Mouse (Mus musculus) c-Kit-positive CD71-positive TER-119-positive erythroid progenitor cells, embryonic 14.5 days (primary cell): Measurements from ENCODE around the gene Olfr145.

Experiments
- DNase-seq: peaks from one replicate; pipeline ENCODE4 v3.0.0-alpha.2; 2013; ENCODE audit warnings: low spot score

The Olfr145 gene

DNA sequence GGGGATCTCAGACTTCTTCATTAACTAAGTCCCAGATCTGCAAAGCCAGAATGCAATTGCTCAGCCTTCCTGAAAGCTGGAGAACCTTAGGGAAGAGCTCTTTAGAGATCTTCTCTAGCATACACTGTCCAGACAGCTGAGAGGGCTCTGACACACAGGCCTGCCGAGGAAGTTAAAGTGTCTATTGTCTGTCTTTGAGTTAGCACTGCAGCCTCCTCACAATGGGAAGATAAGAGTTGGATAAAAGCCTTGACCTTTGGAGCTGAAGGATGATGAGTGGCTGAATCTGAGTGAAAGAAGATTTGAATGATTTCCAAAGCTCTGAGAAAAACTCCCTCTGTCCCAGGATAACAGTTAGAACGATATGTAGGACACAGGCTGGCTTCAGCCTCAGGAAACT, at the start of gene Olfr145:
Olfr145 (plus strand) TSS at position 64 of the 400 bp plus-strand sequence.
- DNase-seq = no peak

DNA sequence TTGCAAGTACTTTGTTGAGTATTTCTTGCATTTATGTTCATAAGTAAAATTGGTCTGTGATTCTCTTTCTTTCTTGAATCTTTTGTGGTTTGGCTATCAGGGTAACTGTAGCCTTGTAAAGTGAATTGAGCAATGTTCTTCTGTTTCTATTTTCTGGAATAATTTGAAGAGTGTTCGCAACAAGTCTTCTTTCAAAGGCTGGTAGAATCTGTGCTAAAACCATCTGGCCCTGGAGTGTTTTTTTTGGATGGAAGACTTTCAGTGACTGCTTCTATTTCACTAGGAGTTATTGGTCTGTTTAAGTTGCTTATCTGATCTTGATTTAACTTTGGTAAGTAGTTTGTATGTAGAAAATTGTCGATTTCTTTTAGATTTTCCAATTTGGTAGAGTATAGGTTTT, 47.3 kb upstream of the Olfr145 start:
- DNase-seq = no peak

DNA sequence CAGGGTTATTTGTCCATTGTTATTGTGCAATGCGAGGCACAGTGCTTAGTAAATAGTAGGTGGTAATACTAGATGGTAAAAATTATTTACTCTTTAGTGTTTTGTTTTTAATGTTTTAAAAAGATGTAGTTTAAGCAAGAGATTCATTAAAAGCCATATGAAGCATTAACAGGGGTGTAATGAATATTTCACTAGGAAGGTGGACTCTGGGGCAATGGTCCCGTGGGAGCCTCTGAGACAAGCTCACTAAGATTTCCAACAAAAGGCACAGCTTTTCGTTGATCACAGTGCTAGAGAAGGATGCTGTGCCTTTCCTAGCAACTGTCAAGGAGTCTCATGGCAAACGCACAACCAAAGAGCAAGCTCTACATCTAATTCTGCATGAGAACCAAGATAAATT, 42.6 kb upstream of the Olfr145 start, which contains the start of gene Olfr877:
Olfr877 (plus strand) TSS at position 301 of the 400 bp plus-strand sequence.
- DNase-seq = no peak

DNA sequence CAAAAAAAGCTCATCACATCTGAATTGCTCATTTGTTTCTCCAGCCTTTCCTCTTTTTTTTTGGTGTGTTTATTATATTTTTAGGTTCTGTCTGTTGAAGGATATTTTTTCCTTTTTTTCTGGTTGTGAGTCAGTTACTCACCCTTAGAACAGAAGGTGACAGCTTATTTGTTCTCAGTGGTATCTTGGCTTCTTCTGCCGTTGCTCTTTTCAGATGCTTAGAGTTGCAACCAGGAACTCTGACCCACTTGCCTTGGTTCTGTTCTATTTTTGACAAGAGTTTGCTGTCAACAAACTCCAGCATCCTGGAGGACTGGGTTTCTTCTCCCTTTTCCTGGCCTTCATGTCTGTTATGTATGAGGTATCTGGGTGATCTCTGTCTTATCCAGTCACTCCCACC, 33.2 kb upstream of the Olfr145 start:
- DNase-seq = no peak

DNA sequence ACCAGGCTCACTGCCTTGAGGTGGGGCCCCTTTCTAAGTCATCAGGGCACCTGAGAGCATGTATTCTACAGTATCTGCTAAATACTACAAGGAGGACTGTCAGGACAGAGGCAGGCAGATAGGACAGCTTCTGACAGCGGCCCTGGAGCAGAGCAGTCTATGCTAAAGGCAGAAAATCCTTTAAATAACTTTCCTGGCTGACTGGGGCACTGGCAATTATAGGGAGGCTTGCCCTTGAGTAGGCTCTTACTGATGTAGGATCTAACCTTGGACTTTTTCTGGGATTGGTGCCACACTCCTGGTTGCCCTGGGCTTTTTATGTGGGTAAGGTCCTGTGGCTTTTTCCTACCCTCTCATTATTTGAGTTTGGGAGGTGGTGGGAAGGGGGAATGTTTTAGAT, 26.3 kb upstream of the Olfr145 start:
- DNase-seq = no peak

DNA sequence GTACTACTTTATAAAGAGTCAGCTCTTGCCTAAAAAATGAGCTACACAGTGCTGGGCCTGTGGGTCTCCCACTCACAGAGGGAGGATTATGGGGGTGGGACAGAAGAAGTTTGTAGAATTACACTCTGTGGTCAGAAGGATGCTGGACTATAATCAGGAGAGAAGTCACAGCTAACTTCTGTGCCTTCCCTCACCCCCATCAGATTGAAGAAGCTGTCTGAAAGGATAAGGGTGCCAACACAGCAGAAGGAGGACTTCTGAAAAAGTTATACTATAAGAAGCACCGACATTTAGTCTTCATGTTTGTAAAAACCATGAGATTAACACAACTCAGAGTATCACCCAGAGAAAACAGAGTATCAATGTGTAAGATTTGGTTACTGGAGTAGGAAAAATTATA, 25.4 kb upstream of the Olfr145 start:
- no peak for DNase-seq

DNA sequence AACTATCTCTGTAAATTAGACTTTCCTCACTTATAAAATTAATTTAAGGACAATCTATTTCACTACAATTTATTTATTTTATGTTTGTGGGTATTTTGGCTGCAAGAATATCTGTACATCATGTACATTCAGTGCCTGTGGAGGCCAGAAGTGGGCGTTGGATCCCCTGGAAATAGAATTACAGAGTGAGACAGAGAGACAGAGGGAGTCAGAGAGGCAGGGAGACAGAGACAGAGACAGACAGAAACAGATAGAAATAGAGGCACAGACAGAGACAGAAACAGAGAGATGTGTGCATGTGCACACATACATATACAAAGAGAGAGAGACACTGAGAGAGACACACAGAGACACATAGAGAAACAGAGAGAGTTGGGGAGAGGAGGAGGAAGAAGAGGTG, 25.0 kb upstream of the Olfr145 start:
- DNase-seq = no peak

DNA sequence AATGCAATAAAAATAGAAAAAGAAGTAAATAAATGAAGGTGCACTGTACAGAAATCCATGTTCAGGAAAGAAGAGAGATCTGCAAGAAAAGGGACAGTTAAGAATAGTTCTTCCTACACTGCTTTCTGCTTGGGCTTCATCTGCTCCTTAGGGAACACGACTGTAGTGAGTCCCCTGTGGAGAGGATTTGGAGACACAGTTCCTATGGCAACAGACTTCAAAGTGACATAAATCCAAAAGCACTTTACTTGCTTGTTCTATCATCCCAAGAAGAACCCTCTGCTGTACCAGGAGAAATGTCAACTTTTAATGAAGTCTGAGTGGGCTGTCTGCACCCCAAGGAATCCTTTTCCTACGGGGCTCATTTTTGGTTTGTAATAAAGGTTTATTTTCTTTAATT, 5.6 kb upstream of the Olfr145 start:
- no peak for DNase-seq

DNA sequence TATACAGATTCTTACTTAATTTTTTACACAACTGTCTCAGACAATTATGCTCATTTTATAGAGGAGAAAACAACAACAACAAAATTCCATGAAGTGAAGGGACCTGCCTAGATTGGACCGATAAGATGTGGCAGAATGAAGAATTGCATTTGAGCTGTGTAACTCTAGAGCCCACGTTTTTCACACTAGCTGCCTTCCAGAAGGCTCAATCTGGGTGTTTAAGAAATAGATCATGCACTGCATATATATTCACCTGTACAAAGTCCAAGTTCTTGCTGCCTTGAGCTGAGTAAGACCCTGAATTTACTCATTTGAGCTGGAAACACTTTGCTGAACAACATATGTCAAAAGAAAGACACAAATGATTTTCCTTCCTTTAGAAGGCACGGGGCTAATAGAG, 9.0 kb downstream of the Olfr145 start:
- no peak for DNase-seq

DNA sequence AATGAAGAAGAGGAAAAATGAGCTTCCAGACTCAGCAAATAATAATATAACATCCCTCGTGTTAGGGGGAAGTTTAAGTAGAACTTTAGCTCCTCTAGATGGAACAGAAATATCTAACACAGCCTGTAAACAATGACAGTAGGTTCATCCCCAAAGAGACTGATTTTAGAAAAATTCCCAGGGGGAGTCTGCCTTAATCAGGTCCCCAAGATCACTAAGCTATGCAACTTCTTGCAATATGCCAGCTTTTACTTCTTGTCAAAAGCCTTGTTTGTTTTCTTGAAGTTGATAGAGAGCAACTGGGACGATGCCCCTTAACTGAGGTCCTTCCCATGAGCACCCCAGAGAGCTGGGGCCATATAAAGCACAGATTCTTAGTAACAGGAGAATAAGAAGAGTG, 21.0 kb downstream of the Olfr145 start, which contains the start of gene Olfr878:
Olfr878 (plus strand) TSS at position 301 of the 400 bp plus-strand sequence.
- DNase-seq = no peak

DNA sequence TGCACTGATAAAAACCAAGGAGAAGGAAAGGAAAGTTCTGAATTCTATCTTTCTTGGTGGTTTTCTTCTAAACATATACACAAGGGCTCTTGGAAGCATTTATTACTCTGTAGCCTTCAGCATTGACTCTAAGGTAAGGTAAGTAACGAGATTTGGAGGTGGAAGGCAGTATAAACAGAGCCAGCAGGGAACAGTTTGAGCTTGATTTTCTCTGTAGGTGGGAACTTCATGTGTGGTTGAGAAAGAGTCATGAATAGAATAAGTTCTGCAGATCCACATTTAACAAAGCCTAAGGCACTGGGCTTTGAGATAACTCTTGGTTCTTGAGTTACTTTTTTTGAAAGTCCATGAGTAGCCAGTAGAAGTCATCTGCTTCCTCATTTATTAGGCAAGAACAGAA, 21.5 kb downstream of the Olfr145 start:
- DNase-seq = no peak

DNA sequence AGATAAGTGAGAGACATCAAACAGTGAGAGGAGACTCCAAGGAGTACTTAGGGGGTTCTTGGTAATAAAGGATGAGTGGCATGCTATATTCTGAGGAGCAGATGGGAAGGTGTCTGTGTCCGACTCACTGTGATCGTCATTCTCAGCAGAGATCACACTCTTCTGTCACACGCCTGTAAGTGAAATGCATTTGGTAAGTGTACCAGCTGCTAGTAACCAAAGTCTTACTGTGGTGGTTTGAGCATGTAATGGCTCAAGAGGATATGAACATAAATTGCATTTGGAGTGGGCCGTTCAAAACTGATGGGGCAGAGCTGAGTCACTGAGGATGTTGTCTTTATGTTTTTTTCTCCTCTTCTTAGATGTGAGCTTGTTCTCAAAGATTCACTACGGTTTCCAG, 27.7 kb downstream of the Olfr145 start:
- DNase-seq = no peak

DNA sequence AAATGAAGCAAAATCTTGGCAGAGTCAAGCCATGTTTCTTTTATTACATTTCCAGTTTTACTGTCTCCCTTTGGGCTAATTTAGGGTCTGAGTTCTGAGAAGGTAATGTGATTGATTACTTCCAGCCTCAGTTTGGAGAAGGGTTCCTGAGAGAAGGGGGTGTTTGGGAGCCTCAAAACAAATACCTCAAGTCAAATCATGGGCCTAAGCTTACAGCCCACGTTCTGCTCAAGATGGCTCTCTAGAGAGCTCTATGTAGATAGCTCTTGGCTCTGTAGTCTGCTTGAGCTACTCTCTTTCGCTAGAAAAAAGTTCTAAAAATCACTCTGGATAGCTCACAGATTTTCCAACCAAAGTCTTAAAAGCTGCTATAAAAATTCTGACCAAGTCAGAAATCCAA, 28.9 kb downstream of the Olfr145 start:
- no peak for DNase-seq

DNA sequence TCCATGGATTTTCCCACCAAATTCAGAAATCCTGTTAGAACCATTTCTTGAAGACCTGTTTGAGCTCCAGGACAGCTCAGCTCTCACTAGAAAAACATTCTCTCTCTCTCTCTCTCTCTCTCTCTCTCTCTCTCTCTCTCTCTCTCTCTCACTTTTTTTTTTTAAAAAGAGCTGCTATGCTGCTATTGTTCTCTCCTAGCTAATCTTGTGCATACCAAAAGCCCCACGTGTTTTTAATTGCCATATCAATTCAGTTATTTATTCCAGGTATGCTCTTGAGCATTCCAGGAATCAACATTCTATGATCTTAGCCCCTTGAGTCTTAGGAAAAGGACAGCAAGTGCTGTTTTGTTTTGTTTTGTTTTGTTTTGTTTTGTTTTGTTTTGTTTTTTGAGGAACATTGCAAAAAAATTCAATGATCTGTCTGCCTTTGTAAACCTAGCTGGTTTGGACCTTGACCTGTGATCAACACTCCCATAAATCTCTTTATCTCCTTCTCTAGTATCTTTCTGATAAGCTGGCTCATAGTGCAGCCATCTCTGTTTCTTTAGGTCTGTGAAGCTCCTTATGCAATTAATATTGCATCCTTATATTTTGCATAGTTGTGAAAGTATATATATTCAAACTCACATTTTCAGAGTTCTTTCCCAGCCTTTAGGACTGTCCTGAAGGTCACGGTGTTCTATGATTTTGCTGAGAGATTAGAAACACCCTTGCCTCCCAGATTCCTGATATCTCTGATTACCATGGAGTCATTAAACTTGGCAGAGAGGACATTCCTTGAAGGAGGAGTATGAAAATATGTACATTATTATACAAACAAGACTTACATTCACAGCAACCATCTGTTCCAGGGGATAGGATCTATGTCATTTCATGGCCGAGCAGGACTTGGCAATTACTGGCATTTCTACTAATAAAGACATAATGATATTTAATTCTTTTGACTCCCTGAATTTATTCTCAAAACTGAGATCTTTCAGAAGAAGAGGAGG, 29.8 kb downstream of the Olfr145 start:
- DNase-seq = no peak

DNA sequence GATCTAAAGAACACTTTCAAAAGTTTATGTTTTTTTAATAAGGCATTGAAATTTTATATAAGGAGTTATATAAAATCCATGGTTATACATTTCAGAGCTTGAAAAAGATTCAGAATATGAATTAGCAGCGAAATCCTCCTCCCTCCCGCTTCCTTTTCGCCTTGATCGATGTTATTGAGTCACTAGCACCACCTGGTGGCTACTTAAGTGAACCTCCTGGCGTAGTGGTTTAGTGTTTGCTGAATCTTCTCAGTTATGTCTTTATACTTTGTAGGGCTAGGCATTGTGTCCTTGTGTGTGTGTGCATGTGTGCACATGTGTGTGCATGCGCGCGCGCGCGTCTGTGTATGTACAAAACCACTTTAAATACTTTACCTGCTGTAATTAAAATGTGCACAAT, 36.0 kb downstream of the Olfr145 start:
- peak; percentile 30 for DNase-seq

DNA sequence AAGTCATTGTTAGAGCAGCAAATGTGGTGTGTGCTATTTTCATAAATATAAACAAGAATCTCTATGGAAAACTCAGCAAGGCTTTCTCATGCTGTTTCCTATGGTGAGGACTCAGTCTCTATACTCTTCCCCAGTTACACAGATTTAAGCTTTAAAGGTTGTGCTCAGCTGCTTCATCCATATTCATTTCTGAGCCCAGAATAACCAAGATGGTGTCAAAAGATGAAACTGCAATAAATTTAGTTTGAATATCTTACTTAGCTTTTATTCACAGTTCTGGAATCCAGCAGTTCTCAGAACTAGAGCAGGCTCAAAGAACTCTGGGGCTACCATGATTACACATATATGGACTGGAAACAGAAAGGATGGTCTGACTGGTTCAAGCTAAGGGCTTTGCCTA, 37.6 kb downstream of the Olfr145 start:
- no peak for DNase-seq

DNA sequence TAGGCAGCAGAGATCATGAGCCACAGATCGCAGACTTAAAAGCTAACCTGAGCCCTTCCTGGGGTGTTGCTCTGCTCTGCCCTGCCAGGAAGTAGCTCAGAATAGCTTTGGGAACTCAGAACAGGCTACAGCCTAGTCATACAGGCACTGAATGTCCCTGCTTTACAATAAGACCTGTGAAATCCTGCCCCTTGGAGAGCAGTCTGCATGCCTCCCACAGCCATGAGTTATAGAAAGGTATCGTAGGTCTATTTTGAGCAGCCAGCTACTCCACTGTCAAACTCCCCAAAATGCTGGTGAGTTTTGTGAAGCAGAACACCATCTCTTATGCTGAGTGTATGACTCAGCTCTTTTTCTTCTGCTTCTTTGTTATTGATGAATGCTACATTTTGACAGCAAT, 44.6 kb downstream of the Olfr145 start:
- DNase-seq = no peak
